Mouse (Mus musculus): Measurements from ENCODE around the gene Zfp937. TPM values are rescaled to one million over a fixed set of nuclear protein-coding genes. Genes with fewer than 3 reads are reported as not detected.

Gene Zfp937
- 43.4 TPM for polyA plus RNA-seq (2014; fragmentation: Illumina TruSeq; extraction: RNeasy Lipid Tissue Mini Kit (QIAGEN cat#74804))

DNA sequence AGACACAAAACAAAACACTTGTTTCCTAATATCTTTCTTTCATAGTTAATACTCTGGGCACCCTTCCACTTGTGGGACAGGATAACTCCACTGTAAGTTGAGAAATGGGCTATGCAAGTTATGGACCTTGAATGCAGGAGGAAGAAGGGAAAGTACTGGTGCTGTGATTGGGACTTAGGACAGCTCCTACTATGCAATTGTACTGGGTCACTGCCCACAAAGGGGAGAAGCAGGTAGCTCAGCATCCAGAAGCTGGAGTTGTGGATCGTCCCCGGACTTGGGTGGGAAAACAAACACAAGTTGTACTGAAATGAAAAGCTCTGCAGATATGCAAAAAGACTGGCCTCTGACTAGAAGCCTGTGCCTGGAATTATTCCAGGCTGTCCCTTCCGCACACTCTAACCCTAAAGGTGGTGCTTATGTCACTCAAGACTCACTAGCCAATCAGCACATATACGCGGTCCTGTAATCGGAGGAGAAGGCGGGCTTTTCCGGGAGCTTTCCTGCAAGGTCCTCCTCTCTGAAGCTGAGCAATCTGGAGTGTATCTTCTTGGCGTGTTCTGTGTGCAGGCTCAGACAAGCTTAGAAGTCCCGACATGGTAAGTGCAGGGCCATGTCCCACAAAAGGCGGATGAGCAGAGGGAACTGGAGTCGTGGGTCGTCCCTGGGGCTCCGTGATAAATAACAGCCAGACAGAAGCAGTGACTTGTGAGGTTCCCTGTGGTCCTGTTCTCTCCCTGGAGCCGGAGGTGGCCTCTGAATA, at the start of gene Zfp937:
Gene Zfp937 (plus strand): TSS at position 474 of the 763 bp plus-strand sequence.

DNA sequence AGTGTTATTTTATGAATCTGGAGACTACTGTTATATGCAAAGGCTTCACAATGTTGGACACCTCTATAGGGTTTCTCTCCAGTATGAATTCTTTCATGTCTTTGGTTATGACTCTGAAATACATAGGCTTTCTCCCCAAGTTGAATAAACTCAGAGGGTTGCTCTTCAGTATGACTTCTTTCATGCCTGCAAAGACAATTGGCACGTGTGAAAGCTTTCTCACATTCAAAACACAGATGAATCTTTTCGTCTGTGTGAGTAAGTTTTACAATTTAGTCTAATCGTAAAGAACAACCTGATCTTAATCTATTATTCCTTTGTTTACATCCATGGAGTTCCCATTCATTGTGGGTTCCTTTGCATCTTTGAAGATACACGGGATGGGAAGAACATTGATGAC, 38.3 kb upstream of the Zfp937 start, which contains the start of gene Gm10770:
Gene Gm10770 (minus strand): TSS at position 101 of the 400 bp plus-strand sequence.

DNA sequence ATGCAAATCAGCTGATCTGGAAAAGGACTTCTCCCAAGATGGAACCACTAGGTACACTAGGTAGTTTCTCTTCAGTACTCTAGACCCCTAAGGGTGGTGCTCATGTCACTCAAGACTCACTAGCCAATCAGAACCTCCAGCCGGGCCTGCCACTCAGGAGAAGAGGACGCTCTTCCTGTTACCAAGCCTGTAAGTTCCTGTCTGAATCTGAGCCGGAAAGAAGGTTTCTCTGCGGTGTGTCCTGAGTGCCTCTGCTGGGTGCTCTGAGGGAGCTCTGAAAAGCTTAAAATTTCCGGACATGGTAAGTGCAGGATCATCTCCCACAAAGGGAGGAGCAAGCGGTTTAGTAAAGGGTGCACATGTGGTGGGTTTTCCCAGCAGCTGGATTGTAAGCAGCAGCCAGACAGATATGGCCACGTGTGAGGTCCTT, 36.3 kb upstream of the Zfp937 start, which contains the start of gene Gm14139:
Gene Gm14139 (plus strand): TSS at position 186 of the 430 bp plus-strand sequence.

GRCm38 (mm10) chr2:150255491-150255890, 37.6 kb downstream of the Zfp937 start, which contains the start of gene Gm21994:
Gene Gm21994 (minus strand): TSS chr2:150255591.

DNA sequence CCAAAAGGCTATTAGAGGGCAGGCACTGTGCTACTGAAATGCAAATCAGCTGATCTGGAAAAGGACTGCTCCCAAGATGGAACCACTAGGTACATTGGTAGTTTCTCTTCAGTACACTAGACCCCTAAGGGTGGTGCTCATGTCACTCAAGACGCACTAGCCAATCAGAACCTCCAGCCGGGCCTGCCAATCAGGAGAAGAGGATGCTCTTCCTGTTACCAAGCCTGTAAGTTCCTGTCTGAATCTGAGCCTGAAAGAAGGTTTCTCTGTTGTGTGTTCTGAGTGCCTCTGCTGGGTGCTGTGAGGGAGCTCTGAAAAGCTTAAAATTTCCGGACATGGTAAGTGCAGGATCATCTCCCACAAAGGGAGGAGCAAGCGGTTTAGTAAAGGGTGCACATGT, 39.4 kb downstream of the Zfp937 start, which contains the start of gene Gm14124:
Gene Gm14124 (plus strand): TSS at position 227 of the 400 bp plus-strand sequence.

Other genes starting within 250 kb of the Zfp937 start
- 60.2 TPM for gene Zfp120, start 81.4 kb upstream of the Zfp937 start, polyA plus RNA-seq (2014; fragmentation: Illumina TruSeq; extraction: RNeasy Lipid Tissue Mini Kit (QIAGEN cat#74804))
- gene Gm10770, start 38.4 kb upstream of the Zfp937 start, polyA plus RNA-seq (2014; fragmentation: Illumina TruSeq; extraction: RNeasy Lipid Tissue Mini Kit (QIAGEN cat#74804)): not detected
- gene Gm14139, start 36.3 kb upstream of the Zfp937 start, polyA plus RNA-seq (2014; fragmentation: Illumina TruSeq; extraction: RNeasy Lipid Tissue Mini Kit (QIAGEN cat#74804)): 4.6 TPM
- 48.5 TPM for gene Gm21994, start 37.5 kb downstream of the Zfp937 start, polyA plus RNA-seq (2014; fragmentation: Illumina TruSeq; extraction: RNeasy Lipid Tissue Mini Kit (QIAGEN cat#74804))
- 1.1 TPM for gene Gm14124, start 39.4 kb downstream of the Zfp937 start, polyA plus RNA-seq (2014; fragmentation: Illumina TruSeq; extraction: RNeasy Lipid Tissue Mini Kit (QIAGEN cat#74804))
- 4.6 TPM for gene Gm10130, start 105.6 kb downstream of the Zfp937 start, polyA plus RNA-seq (2014; fragmentation: Illumina TruSeq; extraction: RNeasy Lipid Tissue Mini Kit (QIAGEN cat#74804))
- 20.9 TPM for gene 3300002I08Rik, start 144.7 kb downstream of the Zfp937 start, polyA plus RNA-seq (2014; fragmentation: Illumina TruSeq; extraction: RNeasy Lipid Tissue Mini Kit (QIAGEN cat#74804))
- gene Zfp442, start 233.4 kb downstream of the Zfp937 start, polyA plus RNA-seq (2014; fragmentation: Illumina TruSeq; extraction: RNeasy Lipid Tissue Mini Kit (QIAGEN cat#74804)): 44.0 TPM

Data from ovary, adult 10 weeks (tissue).